Mouse (Mus musculus) forebrain, embryonic 11.5 days (tissue): ENCODE measurements at regions not wholly inside any gene's neighbourhood (a gene's known extent, or its start where the extent isn't known, plus 50 kb on each side); places are given as distances from the start of the nearest gene placed in this dataset.

ENCODE experiments used
- ATAC-seq: fragments of 200-750 bp; cut with Nextera tagmentation; replicated peaks from 2 replicates; pipeline ENCODE4 v1.8.0; 2017; ENCODE audit warnings: moderate TSS enrichment; ENCODE audit not compliant: low FRiP score
- DNase-seq: peaks from one replicate; pipeline ENCODE4 v3.0.0-alpha.2; 2017; ENCODE audit warnings: low spot score
- H3K27ac ChIP-seq: fragments of 300-500 bp; sonication (generic); 2 replicates; pipeline ENCODE4 v1.5.1; 2014; ENCODE audit warnings: low read depth, low read length
- H3K27me3 ChIP-seq: fragments of 300-500 bp; sonication (generic); 2 replicates; pipeline ENCODE4 v1.6.1; 2014; ENCODE audit warnings: mild to moderate bottlenecking, low read length, mixed read lengths; ENCODE audit not compliant: control insufficient read depth, insufficient read depth
- H3K36me3 ChIP-seq: fragments of 300-500 bp; sonication (generic); 2 replicates; pipeline ENCODE4 v1.6.1; 2014; ENCODE audit warnings: mild to moderate bottlenecking, low read length, moderate library complexity, mixed read lengths; ENCODE audit not compliant: control insufficient read depth, insufficient read depth
- H3K4me1 ChIP-seq: fragments of 300-500 bp; sonication (generic); replicated peaks from 2 replicates; pipeline ENCODE4 v1.6.1; 2014; ENCODE audit warnings: low read length, mixed read lengths; ENCODE audit not compliant: control insufficient read depth, insufficient read depth
- H3K4me2 ChIP-seq: fragments of 300-500 bp; sonication (generic); 2 replicates; pipeline ENCODE4 v1.6.1; 2014; ENCODE audit warnings: low read depth, mild to moderate bottlenecking, low read length, moderate library complexity, mixed read lengths; ENCODE audit not compliant: severe bottlenecking
- H3K4me3 ChIP-seq: fragments of 300-500 bp; sonication (generic); 2 replicates; pipeline ENCODE4 v1.5.1; 2014; ENCODE audit warnings: low read depth, low read length
- H3K9ac ChIP-seq: fragments of 300-500 bp; sonication (generic); 2 replicates; pipeline ENCODE4 v1.6.1; 2014; ENCODE audit warnings: low read length
- H3K9me3 ChIP-seq: fragments of 300-500 bp; sonication (generic); 2 replicates; pipeline ENCODE4 v1.6.1; 2016; ENCODE audit warnings: low read length, mixed read lengths; ENCODE audit not compliant: control insufficient read depth
- WGBS: fragments of 180-500 bp; shearing (Covaris S2); extraction: QIAGEN DNeasy Blood & Tissue Kit; methylation state at CpG from one replicate; pipeline ENCODE4 v1.1.7; 2014; 5-methylcytosine and 5-hydroxymethylcytosine counted together

- H3K9ac ChIP-seq = no peak overlapping the region
- 87% methylated on average over 7 of the region's 7 CpGs for WGBS
- no peak overlapping the region for H3K4me2 ChIP-seq
- no peaks in the 10 kb centered on the region for H3K36me3 ChIP-seq
- H3K27me3 ChIP-seq = no peaks in the 10 kb centered on the region
- no peak for DNase-seq
- no peak overlapping the region for H3K27ac ChIP-seq
- H3K9me3 ChIP-seq = no peaks in the 10 kb centered on the region
- no peak overlapping the region for H3K4me3 ChIP-seq
- no peak for ATAC-seq
- H3K4me1 ChIP-seq = 0 out of 2 replicates have a peak, but pooled peaks cover 2% of the 10 kb centered on the region
These were observed 88.6 kb upstream of the Cops8 start for GRCm38 (mm10) chr1:90514176-90514575.

GRCm38 (mm10) chr1:90518584-90519265, 84.1 kb upstream of the Cops8 start:
- WGBS = 66% methylated on average over 9 of the region's 9 CpGs
- DNase-seq = no peak
- no peak for ATAC-seq
- H3K27ac ChIP-seq = no peak overlapping the region
- H3K9ac ChIP-seq = no peak overlapping the region
- H3K9me3 ChIP-seq = no peaks in the 10 kb centered on the region
- no peak overlapping the region for H3K4me3 ChIP-seq
- H3K4me1 ChIP-seq = no peaks in the 10 kb centered on the region
- H3K27me3 ChIP-seq = no peaks in the 10 kb centered on the region
- no peak overlapping the region for H3K4me2 ChIP-seq
- H3K36me3 ChIP-seq = no peaks in the 10 kb centered on the region

GRCm38 (mm10) chr1:90519284-90520275, 83.2 kb upstream of the Cops8 start:
- Histone ChIP-seq H3K27ac (no peak overlapping the region), H3K4me1 (no peaks in the 10 kb centered on the region), H3K27me3 (no peaks in the 10 kb centered on the region), H3K36me3 (no peaks in the 10 kb centered on the region), H3K4me2 (no peak overlapping the region), H3K4me3 (no peak overlapping the region), H3K9me3 (no peaks in the 10 kb centered on the region), H3K9ac (no peak overlapping the region)
- 70% methylated on average over 12 of the region's 12 CpGs for WGBS
- DNase-seq (no peak), ATAC-seq (no peak)

GRCm38 (mm10) chr1:90522294-90522693, 80.5 kb upstream of the Cops8 start:
- DNase-seq = no peak
- no peak overlapping the region for H3K4me3 ChIP-seq
- no peaks in the 10 kb centered on the region for H3K4me1 ChIP-seq
- H3K27ac ChIP-seq = no peak overlapping the region
- ATAC-seq = no peak
- no peak overlapping the region for H3K4me2 ChIP-seq
- H3K27me3 ChIP-seq = no peaks in the 10 kb centered on the region
- no peak overlapping the region for H3K9ac ChIP-seq
- H3K9me3 ChIP-seq = no peaks in the 10 kb centered on the region
- H3K36me3 ChIP-seq = no peaks in the 10 kb centered on the region
- WGBS = 86% methylated on average over 8 of the region's 8 CpGs

GRCm38 (mm10) chr1:90524641-90525220, 78.0 kb upstream of the Cops8 start:
- no peaks in the 10 kb centered on the region for H3K27me3 ChIP-seq
- no peak overlapping the region for H3K4me2 ChIP-seq
- no peaks in the 10 kb centered on the region for H3K36me3 ChIP-seq
- DNase-seq (no peak), ATAC-seq (no peak)
- H3K9me3 ChIP-seq = no peaks in the 10 kb centered on the region
- no peaks in the 10 kb centered on the region; the same call in 1 of the 2 replicates for H3K4me1 ChIP-seq
- no peak overlapping the region for H3K27ac ChIP-seq
- H3K4me3 ChIP-seq = no peak overlapping the region
- WGBS = 34% methylated on average over 3 of the region's 3 CpGs
- H3K9ac ChIP-seq = no peak overlapping the region

- H3K9ac ChIP-seq = no peak overlapping the region
- H3K36me3 ChIP-seq = no peaks in the 10 kb centered on the region
- no peaks in the 10 kb centered on the region for H3K27me3 ChIP-seq
- 80% methylated on average over 7 of the region's 7 CpGs for WGBS
- H3K9me3 ChIP-seq = no peaks in the 10 kb centered on the region
- ATAC-seq (no peak), DNase-seq (no peak)
- H3K27ac ChIP-seq = no peak overlapping the region
- no peak overlapping the region for H3K4me3 ChIP-seq
- no peak overlapping the region for H3K4me2 ChIP-seq
- H3K4me1 ChIP-seq = no peaks in the 10 kb centered on the region; the same call in 1 of the 2 replicates
These were observed 76.5 kb upstream of the Cops8 start for GRCm38 (mm10) chr1:90526311-90526710.

GRCm38 (mm10) chr1:90527947-90528717, 74.6 kb upstream of the Cops8 start:
- Histone ChIP-seq H3K9me3 (no peaks in the 10 kb centered on the region), H3K9ac (no peak overlapping the region), H3K36me3 (no peaks in the 10 kb centered on the region), H3K4me3 (no peak overlapping the region), H3K27ac (no peak overlapping the region), H3K4me2 (no peak overlapping the region), H3K27me3 (no peaks in the 10 kb centered on the region), H3K4me1 (no peaks in the 10 kb centered on the region; the same call in 1 of the 2 replicates)
- ATAC-seq = no peak
- no peak for DNase-seq
- 76% methylated on average over 11 of the region's 11 CpGs for WGBS

DNA sequence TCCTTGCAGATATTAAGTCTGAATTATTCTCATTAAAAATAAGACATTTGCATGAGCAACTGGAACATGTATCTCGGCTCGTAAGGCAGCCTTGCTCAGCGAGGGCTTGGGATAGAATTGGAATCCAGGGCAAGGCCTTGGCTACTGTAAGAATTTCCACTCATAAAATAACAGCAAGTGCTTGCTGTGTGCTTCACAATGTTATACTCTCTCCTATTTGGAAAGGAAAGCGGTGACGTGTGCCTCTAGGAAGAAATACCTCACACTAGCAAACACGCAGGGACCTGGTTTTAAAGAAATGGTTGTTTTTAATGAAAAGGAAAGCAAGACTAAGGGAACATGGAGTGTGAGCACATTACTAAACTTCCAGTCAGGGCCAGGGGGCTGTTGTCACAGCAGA, 69.3 kb upstream of the Cops8 start:
- 94% methylated on average over 6 of the region's 6 CpGs for WGBS
- no peak for ATAC-seq
- H3K9me3 ChIP-seq = no peaks in the 10 kb centered on the region
- DNase-seq = no peak
- no peak overlapping the region for H3K4me3 ChIP-seq
- H3K36me3 ChIP-seq = no peaks in the 10 kb centered on the region
- no peaks in the 10 kb centered on the region for H3K27me3 ChIP-seq
- no peak overlapping the region for H3K4me2 ChIP-seq
- no peaks in the 10 kb centered on the region for H3K4me1 ChIP-seq
- H3K9ac ChIP-seq = no peak overlapping the region
- no peak overlapping the region for H3K27ac ChIP-seq
